Mouse (Mus musculus) thymus, postnatal 10 days (tissue): ENCODE measurements around the gene Abcc2.

Experiments used
- DNase-seq, 2 experiments: peaks; one replicate each; pipeline ENCODE4 v3.0.0; 2021; ENCODE audit warnings: low spot score in 2 of 2

The Abcc2 gene

GRCm38 (mm10) chr19:43781980-43782379 is at the start of gene Abcc2:
Gene Abcc2, plus strand, starts transcription at chr19:43782192.
- DNase-seq: no peak

GRCm38 (mm10) chr19:43738409-43738808 is 43.6 kb upstream of the Abcc2 start:
- DNase-seq: no peak

- DNase-seq: no peak
These were observed 38.6 kb upstream of the Abcc2 start for GRCm38 (mm10) chr19:43743401-43743800.

DNA sequence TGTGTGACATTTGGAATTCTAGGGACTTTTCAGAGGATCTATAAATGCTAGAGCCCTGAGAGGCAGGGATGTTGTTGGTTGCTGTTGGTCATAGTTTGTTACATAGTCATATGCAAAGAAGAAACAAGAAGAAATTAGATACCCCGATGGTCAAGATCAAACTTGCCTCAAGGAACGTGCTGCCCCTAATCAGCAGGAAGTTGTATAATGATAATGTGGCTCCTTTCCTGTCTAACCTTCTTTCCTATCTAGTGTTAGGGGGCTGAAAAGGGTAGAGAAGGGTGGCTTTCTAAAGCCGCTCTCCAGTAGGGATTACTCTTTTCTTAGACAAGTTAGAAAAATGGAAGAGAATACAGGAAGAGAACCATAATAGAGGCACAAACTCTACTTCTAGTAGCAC is 36.3 kb upstream of the Abcc2 start:
- no peak for DNase-seq

- DNase-seq: no peak
These were observed 34.1 kb upstream of the Abcc2 start for GRCm38 (mm10) chr19:43747877-43748276.

DNA sequence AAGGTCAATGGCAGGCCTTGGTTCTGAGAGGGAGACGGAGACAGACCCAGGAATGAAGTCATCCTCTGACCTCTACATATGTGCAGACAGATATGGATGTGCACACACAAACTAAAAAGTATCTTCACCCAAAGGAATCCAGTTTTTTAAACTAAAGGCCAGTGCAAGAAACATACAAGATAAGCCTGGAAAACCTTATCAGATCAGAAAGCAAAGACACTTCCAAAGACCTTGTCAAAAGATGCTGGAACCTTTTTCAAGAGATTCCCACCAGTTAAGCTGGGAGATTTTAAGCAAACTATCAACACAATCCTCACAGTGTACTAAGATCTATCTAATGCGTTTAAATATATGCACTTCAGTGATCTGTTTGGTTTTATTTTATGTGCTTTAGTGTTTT is 32.0 kb upstream of the Abcc2 start:
- no peak for DNase-seq

DNA sequence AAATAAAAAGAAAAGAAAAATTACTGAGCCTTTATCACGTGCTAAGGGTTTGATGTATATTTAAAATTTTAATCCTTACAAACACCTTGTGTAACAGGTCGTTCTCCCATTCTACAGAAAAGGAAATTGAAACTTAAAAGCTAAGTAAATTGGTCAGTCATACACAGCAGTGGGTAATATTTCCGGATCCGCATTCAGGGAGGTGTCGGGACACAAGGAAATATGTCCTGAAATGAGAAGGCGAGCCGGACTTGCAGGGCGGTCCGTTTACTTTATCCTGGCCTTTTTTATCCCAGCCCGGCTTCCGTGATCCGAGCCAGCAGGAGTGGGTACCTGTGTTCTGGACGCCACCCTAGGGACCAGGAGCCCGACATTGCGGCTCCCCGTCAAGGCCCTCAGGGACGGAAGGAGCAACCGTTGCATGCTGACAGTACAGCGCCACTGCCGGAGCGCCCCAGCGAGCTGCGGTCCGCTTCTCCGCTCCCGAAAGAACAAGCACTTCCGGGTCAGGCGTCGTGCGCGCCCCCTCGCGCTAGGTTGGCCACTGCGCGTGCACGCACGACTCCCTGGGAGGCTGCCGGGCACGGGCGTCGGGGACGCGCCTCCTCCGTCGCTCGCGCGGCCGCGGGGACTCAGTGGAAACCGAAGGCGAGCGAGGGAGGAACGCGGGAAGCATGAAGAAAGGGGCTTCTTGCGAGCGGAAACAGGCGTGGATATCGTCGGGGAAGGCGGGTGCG is 29.3 kb upstream of the Abcc2 start, which contains the start of the genes Cutc and Cox15:
TSS of gene Cutc (plus strand) at position 508 of the 737 bp plus-strand sequence.
TSS of gene Cox15 (minus strand) at position 512 of the 737 bp plus-strand sequence.
- DNase-seq: peak; percentile 98 to 99

DNA sequence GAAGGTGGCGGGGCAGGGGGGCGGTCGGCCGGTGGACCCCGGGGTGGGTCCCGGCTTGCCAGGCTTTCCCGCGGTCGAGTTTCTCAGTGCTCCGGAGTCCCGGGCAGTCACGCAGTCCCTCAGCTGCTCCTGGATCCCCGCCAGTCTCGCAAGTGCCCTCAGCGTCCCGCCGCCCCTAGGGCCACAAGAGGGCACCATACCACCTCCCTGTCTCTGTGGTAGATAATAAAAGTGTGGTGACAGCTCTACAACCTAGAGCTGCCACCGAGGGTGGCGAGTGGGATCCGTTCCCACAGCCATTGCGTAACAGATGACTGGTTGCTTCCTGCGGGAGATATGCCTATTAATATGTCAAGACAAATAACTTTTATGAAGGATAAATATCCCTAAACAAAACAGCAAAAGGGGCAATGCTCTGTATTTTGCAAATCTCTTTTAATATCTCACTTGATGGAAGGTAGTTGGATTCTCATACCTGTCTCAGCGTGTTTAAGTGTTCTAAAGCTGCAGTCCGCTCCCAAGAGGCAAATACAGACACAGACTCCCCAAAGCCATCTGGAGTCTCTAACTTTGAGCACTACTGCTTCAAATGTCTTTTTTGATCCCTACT is 28.7 kb upstream of the Abcc2 start:
- DNase-seq: peak; percentile 89 to 90

DNA sequence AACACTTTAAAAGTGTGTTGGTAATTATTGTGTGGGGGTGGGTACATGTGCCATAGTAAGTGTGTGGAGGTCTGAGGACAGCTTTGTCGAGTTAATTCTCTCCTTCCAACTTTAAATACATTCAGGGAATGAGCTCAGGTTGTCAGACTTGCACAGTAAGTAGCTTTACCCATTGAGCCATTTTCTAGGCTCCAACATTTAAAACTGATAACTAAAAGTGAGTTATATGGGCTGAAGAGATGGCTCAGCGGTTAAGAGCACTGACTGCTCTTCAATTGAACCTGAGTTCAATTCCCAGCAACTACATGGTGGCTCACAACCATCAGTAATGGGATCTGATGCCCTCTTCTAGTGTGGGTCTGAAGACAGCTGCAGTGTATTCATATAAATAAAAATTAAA is 27.8 kb upstream of the Abcc2 start:
- DNase-seq: no peak

GRCm38 (mm10) chr19:43754872-43755271 is 27.1 kb upstream of the Abcc2 start:
- DNase-seq: no peak

DNA sequence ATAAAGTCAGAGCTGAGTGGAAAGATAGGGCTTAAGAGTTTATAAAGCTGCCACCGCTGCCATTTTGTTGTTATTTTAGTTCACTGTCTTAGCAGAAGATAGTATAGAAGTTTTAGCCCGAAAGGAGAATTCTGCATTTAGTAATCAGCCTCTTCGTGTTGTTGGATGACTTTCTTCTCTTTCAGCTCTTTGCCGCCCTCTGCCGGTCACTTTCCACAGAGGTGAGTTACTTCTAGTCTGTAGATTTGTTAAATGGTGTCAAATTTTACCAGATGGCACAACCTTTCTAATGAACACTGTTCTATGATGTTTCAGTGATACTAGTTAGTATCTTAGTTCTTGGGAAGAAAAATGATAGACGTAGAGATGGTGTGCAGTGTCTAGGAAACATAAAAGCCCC is 21.5 kb upstream of the Abcc2 start:
- DNase-seq: peak; percentile 54 to 84

DNA sequence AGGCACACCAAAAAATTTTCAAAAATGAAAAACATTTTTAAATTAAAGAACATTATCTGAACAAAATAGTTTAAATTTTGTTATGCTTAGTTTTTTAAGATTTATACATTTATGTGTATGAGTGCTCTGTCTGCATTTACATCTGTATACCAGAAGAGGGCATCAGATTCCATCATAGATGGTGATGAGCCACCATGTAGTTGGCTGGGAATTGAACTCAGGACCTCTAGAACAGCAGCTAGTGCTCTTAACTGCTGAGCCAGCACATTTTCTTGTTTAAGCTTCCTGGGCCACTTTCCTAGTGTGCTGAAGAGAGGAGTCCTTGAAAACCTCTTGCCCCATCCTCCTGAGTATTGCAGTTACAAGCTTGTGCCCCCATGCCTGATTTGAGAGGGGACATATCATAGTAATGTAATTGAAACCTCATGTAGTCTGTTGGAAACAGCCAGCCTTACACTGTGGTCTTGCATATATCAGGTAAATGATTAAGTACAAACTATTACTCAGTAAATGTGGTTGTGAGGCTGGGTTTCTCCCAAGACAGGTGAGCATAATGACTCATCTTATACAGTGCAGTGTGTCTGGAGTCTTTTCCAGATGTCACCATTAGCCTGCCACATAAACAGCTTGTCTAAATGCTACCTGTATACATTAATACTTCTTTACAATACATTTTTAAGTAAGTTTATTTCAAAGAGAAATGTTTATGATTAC is 20.3 kb upstream of the Abcc2 start:
- DNase-seq: no peak

DNA sequence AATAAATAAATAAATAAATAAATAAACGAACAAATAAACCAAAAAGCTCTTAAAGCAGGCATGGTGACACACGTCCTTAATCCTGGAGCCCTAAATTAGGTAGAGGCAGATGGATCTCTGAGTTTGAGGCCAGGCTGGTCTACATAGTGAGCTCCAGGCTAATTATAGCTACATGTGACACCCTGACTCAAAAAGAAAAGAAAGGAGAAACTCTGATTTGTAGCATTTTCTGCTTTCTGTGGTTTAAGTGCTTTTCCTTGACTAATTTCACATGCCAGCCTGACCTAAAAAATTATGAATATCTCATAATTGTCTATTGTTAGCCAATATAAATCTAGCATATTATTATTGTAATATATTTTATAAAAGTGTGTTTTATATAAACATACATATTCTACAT is 19.6 kb upstream of the Abcc2 start:
- no peak for DNase-seq

- DNase-seq: no peak
These were observed 15.5 kb upstream of the Abcc2 start for GRCm38 (mm10) chr19:43766451-43766850.

DNA sequence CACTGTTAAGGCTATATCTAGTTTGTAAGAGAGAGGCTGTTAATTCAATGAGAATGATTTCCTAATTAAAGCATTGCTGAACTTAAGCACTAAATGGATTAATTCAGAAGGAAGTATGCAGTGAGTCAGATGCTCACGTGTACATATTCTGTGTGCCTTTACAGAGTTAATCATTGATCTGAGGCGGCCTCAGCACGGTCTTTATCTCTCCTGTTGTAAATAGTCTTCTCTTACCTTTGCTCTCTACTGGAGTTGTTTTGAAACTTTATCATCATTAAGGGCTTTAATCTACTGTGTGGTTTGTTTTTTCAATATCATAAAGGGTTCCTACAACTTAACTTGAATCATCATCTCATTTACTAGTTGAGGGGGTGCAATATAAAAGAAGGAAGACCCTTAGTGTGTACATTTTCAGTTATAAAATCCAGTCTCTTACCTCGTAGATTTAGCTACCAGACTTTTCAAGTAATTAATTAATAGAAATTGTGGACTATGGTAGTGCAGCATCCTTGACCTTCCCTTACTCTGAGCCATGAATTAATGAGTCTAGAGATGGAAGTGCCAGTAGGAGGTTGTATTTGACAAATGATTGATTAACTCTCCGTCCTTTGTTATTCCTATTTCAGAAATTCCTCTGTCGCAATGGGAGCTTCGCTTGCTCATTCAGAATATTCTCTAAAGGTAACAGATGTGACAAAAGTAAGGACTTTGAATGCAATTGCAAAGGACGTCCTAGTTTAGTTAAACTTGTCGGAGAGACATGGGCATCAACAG is 14.3 kb upstream of the Abcc2 start:
- no peak for DNase-seq

GRCm38 (mm10) chr19:43769366-43769960 is 12.5 kb upstream of the Abcc2 start:
- no peak for DNase-seq

DNA sequence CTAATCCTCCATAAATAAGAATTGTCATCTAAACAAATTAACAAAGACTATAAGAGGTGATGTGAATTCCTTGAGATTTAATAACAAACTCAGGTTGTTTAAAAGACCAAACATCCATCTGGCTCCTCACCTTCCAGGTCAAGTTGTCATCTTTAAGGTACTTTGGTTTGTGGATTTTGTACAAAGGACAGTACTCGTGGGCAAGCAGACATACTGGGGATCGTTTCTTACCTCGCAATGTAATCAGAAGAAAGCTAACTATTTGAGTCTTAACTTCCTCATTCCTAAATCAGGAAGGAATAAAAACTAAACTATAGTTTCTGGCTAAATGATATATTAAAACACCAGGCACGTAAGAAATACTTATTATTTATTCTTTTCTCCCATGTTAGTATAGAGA is 11.4 kb upstream of the Abcc2 start:
- DNase-seq: no peak

DNA sequence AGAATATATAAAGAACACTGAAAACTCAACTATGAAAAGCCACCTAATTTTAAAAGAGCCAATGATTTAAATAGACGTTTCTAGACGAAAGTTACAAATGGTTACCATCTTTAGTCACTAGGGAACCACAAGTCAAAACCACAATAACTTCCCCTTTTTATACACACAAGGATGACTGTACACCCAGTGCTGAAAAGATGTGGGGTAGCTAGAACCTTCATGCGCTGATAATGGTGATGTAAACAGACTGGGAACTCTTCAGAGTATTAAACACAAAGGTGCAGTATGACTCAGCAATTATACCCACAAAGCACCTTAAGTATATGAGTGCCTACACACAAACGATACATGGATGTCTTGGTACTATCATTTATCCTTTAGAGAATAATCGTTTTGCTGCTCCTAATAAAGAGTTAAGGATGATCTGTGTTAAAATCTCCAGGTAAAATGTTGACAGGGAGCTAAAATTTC is 10.5 kb upstream of the Abcc2 start:
- no peak for DNase-seq

GRCm38 (mm10) chr19:43772311-43772710 is 9.7 kb upstream of the Abcc2 start:
- no peak for DNase-seq

GRCm38 (mm10) chr19:43775433-43775832 is 6.6 kb upstream of the Abcc2 start:
- DNase-seq: no peak

DNA sequence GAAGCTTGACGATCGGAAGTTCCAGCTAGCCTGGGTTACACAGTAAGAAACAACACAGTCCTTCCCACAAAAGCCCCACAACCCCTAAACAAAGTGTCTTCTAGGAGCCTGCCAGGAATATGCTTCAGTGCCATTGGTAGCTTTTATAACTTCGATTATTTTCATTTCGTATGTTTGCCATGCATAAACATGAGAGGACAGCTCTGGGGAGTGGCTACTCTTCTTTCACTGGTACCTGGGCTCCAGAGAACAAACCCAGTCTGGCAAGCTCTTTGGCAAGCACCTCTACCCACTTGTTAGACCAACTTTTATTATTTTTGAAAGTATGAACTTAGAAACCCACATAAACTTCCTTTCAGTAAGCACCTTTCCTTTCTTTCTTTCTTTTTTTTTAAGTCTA is 5.4 kb upstream of the Abcc2 start:
- no peak for DNase-seq
